Mouse (Mus musculus): ENCODE data around the gene F8. TPM values are rescaled to one million over a fixed set of nuclear protein-coding genes. Genes with fewer than 3 reads are reported as not detected.

F8 gene
- polyA plus RNA-seq (2017; shearing (Covaris generic)), result 1 to 10 TPM; 1.2 to 1.5 TPM

DNA sequence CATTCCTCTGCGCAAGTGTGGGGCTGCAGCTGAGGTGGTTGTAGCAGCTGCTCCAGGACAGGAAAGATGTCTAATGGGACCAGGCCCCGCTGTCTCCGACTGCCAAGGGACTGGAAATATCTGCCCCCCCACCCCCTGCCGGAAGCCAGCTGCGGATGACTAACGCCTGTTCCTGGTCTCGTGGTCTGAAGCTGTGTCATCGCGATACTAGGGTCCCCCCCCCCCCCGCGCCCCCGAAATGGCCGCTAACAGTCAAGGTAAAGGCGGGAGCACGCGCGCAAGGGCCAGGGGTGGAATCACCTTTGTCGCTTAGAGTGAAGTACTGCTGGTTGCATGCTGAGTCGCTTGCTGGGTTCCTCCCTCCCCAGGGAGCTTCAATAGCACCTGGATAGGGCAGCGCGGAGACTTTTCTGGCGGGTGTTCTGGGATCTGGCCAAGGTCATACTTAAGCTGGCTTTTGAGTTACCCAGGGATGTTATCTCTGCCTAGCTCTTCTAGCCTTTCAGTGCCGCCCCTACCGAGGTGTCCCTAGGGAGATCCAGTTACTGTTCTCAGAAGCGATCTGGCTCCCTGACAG, at the start of gene F8, which contains the start of gene Fundc2:
TSS of gene F8 (minus strand) at position 421 of the 577 bp plus-strand sequence.
TSS of gene Fundc2 (plus strand) at position 205 of the 577 bp plus-strand sequence.

DNA sequence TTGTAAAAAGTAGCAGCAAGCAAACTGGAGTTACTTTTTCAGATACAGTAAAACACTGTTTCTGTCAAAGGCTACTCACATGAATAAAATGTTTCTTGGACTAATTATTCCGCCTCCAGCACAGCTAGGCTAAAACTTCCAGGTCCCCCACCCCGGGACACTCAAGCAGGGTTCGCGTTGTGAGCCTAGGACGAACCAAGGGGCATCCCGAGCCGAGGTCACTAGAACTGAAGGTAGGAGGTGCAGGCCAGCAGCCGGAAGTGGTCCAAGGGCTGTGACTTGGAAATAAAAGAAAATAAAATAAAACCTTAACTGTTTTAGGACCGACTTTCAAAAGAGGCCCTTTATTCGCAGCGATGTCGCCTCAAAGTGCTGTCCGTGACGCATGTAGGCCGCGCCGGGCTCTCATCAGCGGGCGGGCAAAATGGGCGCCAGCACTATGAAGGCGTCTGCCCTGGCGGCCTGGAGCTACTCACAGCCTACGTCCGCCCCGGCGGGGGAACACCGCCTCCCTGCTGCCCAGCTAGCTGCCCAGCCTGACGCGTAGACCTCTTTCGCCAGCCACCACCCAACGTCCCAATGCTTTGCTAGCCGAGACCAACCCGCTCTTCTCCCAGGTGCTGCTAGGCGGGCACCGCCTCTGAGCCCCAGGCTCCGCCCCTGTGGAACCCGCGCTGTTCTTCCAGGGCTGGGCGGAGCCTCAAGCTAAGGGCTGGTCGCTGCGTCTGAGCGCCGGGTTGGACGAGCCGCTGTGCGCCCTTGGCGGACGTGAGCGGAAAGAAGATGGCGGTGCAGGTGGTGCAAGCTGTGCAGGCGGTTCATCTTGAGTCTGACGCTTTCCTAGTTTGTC, 33.7 kb upstream of the F8 start, which contains the start of the genes Cmc4, Mtcp1 and Brcc3:
TSS of gene Cmc4 (minus strand) at position 649 of the 850 bp plus-strand sequence.
TSS of gene Mtcp1 (minus strand) at position 653 of the 850 bp plus-strand sequence.
TSS of gene Brcc3 (plus strand) at position 693 of the 850 bp plus-strand sequence.

DNA sequence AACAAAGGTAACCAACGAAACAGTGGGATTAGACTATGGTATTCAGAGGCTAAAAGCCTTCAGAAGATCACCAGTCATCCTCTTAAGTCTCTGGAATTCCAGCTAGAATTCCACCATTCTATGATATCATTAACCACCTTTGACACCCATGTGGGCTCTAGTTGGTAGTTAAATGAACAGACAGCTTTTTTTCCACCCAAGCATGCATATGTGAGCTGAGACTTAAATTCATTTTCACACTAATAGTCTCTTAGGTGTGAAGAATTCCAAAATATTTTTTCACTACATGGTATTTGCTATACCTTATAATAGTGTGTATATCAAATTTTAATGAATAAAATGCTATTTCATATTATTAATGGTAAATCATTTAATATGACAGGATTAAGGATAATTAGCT, 218.7 kb downstream of the F8 start, which contains the start of gene Smim9:
TSS of gene Smim9 (minus strand) at position 101 of the 400 bp plus-strand sequence.

DNA sequence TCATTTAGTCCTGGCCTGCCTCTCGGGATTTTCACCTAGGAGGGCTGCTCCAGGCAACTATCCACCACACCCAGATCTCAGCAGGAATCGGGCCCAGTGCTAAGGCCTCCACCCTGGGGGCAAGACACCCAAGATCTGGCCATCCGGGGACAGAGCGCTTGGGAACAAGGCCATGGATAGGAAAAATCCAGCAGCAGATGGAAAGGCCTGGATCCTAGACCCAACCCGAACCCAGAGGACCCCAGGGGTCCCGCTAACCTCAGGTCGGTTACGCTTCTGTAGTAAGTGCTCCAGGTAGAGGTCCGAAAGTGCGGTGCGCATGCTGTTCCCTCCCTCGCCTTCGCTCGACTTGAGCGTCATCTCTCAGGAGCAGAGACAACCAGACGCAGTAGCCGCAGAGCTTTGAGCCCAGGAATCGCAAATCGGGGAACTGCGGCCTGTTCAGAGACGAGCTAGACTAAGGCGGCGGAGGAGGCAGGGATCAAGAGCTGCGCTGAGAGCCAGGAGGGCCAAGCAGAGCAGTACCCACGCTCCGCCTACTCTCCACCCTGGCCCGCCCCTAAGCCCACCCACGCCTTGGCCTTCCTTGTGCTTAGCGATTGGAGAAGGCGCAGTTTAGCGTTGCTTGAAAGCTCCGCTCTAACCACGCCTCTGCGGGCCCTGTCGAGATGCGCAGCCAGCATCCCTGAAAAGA, 251.8 kb downstream of the F8 start, which contains the start of gene Mpp1:
TSS of gene Mpp1 (minus strand) at position 550 of the 694 bp plus-strand sequence.

Other genes with a start within 250 kb of the F8 start
- not detected for gene Smim9, start 218.8 kb downstream of the F8 start, polyA plus RNA-seq (2017; shearing (Covaris generic))
- gene Fundc2, start 216 bp downstream of the F8 start, polyA plus RNA-seq (2017; shearing (Covaris generic)), result 10 to 100 TPM; 59.8 to 64.5 TPM
- gene Cmc4, start 34.0 kb upstream of the F8 start, polyA plus RNA-seq (2017; shearing (Covaris generic)), result 10 to 100 TPM; 19.1 to 22.2 TPM
- 1 to 10 TPM; 6.8 to 8.3 TPM for gene Mtcp1, start 34.0 kb upstream of the F8 start, polyA plus RNA-seq (2017; shearing (Covaris generic))
- gene Brcc3, start 34.0 kb upstream of the F8 start, polyA plus RNA-seq (2017; shearing (Covaris generic)), result 10 to 100 TPM; 52.5 to 58.1 TPM
- gene Vbp1, start 131.7 kb upstream of the F8 start, polyA plus RNA-seq (2017; shearing (Covaris generic)), result 100 to 1,000 TPM; 125 to 136 TPM
- gene Rab39b, start 195.6 kb upstream of the F8 start, polyA plus RNA-seq (2017; shearing (Covaris generic)), result 1 to 10 TPM in 1 of 2 experiments, under 1 TPM in 1; 0.57 to 1.4 TPM